Mouse (Mus musculus) megakaryocyte, embryonic 14.5 days (primary cell): Measurements from ENCODE around the gene Zscan2. TPM values are rescaled to one million over a fixed set of nuclear protein-coding genes. Genes with fewer than 3 reads are reported as not detected.

ENCODE experiments used
- H3K27me3 ChIP-seq: replicated peaks from 2 replicates; pipeline ENCODE3; 2012; ENCODE audit warnings: inconsistent platforms
- H3K36me3 ChIP-seq: replicated peaks from 2 replicates; pipeline ENCODE3; 2012; ENCODE audit warnings: low read length, inconsistent platforms, mixed read lengths
- H3K4me1 ChIP-seq: 2 replicates; pipeline ENCODE4 v1.6.1; 2012; ENCODE audit warnings: inconsistent platforms
- H3K4me3 ChIP-seq: replicated peaks from 2 replicates; pipeline ENCODE3; 2012; ENCODE audit warnings: moderate library complexity, mild to moderate bottlenecking, inconsistent platforms
- H3K9me3 ChIP-seq: 2 replicates; pipeline ENCODE4 v1.6.1; 2012; ENCODE audit warnings: inconsistent platforms
- FLI1 ChIP-seq: IDR thresholded peaks from 2 replicates; pipeline ENCODE4 v1.6.1; 2012; ENCODE audit warnings: low read length, inconsistent platforms, mixed read lengths
- GATA1 ChIP-seq: IDR thresholded peaks from 3 replicates; pipeline ENCODE4 v1.6.1; 2012; ENCODE audit warnings: mixed read lengths, low read length, inconsistent platforms, borderline replicate concordance
- polyA plus RNA-seq: library from polyadenylated mRNA; stranded (reverse); fragments of >175 nt; gene quantifications from 2 replicates; pipeline ENCODE4 v1.2.3, GENCODE M21; 2012; ENCODE audit warnings: low replicate concordance; ENCODE audit not compliant: insufficient read depth

The Zscan2 gene
- polyA plus RNA-seq, 1 experiment = 3.6 TPM

- Histone ChIP-seq H3K4me3 (no peak overlapping the region), H3K4me1 (peaks cover 27% of the 10 kb centered on the region), H3K9me3 (peaks cover 7% of the 10 kb centered on the region), H3K27me3 (peaks cover 3% of the 10 kb centered on the region), H3K36me3 (no peaks in the 10 kb centered on the region)
- TF ChIP-seq GATA1 (no peak), FLI1 (no peak)
These were observed 7.5 kb upstream of the Zscan2 start for GRCm38 (mm10) chr7:80853218-80853617.

- TF ChIP-seq GATA1 = no peak
- TF ChIP-seq FLI1 = no peak
These were observed 5.4 kb upstream of the Zscan2 start for GRCm38 (mm10) chr7:80855316-80855715.

GRCm38 (mm10) chr7:80857181-80857580 is 3.5 kb upstream of the Zscan2 start:
- Histone ChIP-seq H3K4me3 (no peak overlapping the region), H3K27me3 (no peaks in the 10 kb centered on the region), H3K36me3 (no peaks in the 10 kb centered on the region), H3K9me3 (peaks cover 7% of the 10 kb centered on the region), H3K4me1 (peaks cover 37% of the 10 kb centered on the region)
- no peak for TF ChIP-seq FLI1
- no peak for TF ChIP-seq GATA1

More at GRCm38 (mm10) chr7:80855316-80855715, 5.4 kb upstream of the Zscan2 start:
- Histone ChIP-seq H3K36me3 (no peaks in the 10 kb centered on the region), H3K4me3 (no peak overlapping the region), H3K27me3 (no peaks in the 10 kb centered on the region), H3K4me1 (peaks cover 24% of the 10 kb centered on the region), H3K9me3 (peaks cover 7% of the 10 kb centered on the region)

GRCm38 (mm10) chr7:80860227-80860626 is 493 bp upstream of the Zscan2 start:
- Histone ChIP-seq H3K36me3 (peaks cover 10% of the 10 kb centered on the region), H3K9me3 (no peaks in the 10 kb centered on the region), H3K27me3 (no peaks in the 10 kb centered on the region), H3K4me3 (peak overlapping the region; percentile 97), H3K4me1 (peaks cover 61% of the 10 kb centered on the region)
- TF ChIP-seq GATA1 (no peak), FLI1 (no peak)

- peaks cover 24% of the 10 kb centered on the region for H3K36me3 ChIP-seq
- H3K27me3 ChIP-seq = no peaks in the 10 kb centered on the region
- no peaks in the 10 kb centered on the region for H3K9me3 ChIP-seq
- TF ChIP-seq FLI1 (no peak), GATA1 (no peak)
- no peak overlapping the region for H3K4me3 ChIP-seq
- peaks cover 70% of the 10 kb centered on the region for H3K4me1 ChIP-seq
These were observed 1.8 kb downstream of the Zscan2 start for GRCm38 (mm10) chr7:80862475-80862874.

- no peak overlapping the region for H3K4me3 ChIP-seq
These were observed 2.8 kb downstream of the Zscan2 start for GRCm38 (mm10) chr7:80863520-80863919.

GRCm38 (mm10) chr7:80864151-80864550 is 3.4 kb downstream of the Zscan2 start:
- Histone ChIP-seq H3K36me3 (peaks cover 40% of the 10 kb centered on the region), H3K9me3 (no peaks in the 10 kb centered on the region), H3K27me3 (no peaks in the 10 kb centered on the region), H3K4me3 (no peak overlapping the region), H3K4me1 (peaks cover 74% of the 10 kb centered on the region)
- TF ChIP-seq FLI1 = no peak

More at GRCm38 (mm10) chr7:80863520-80863919, 2.8 kb downstream of the Zscan2 start:
- Histone ChIP-seq H3K4me1 (peaks cover 74% of the 10 kb centered on the region), H3K9me3 (no peaks in the 10 kb centered on the region), H3K27me3 (no peaks in the 10 kb centered on the region), H3K36me3 (peaks cover 34% of the 10 kb centered on the region)
- TF ChIP-seq FLI1 = no peak
- no peak for TF ChIP-seq GATA1

GRCm38 (mm10) chr7:80864831-80865230 is 4.1 kb downstream of the Zscan2 start:
- H3K4me3 ChIP-seq = peak overlapping the region; percentile 87

GRCm38 (mm10) chr7:80865521-80865920 is 4.8 kb downstream of the Zscan2 start:
- TF ChIP-seq FLI1 (no peak), GATA1 (no peak)
- Histone ChIP-seq H3K9me3 (no peaks in the 10 kb centered on the region), H3K27me3 (no peaks in the 10 kb centered on the region), H3K4me3 (peak overlapping the region; percentile 87), H3K36me3 (peaks cover 52% of the 10 kb centered on the region), H3K4me1 (peaks cover 73% of the 10 kb centered on the region)

More at GRCm38 (mm10) chr7:80864831-80865230, 4.1 kb downstream of the Zscan2 start:
- Histone ChIP-seq H3K36me3 (peaks cover 46% of the 10 kb centered on the region), H3K4me1 (peaks cover 75% of the 10 kb centered on the region), H3K27me3 (no peaks in the 10 kb centered on the region), H3K9me3 (no peaks in the 10 kb centered on the region)
- TF ChIP-seq GATA1 = no peak
- TF ChIP-seq FLI1 = 0 out of 2 replicates have a peak, but pooled peaks have one; percentile 30

GRCm38 (mm10) chr7:80866514-80867147 is 5.9 kb downstream of the Zscan2 start:
- H3K4me1 ChIP-seq = peaks cover 66% of the 10 kb centered on the region
- H3K27me3 ChIP-seq = no peaks in the 10 kb centered on the region
- no peak for TF ChIP-seq GATA1
- TF ChIP-seq FLI1 = no peak
- H3K36me3 ChIP-seq = peaks cover 58% of the 10 kb centered on the region
- H3K4me3 ChIP-seq = no peak overlapping the region
- no peaks in the 10 kb centered on the region for H3K9me3 ChIP-seq

GRCm38 (mm10) chr7:80868686-80869085 is 8.0 kb downstream of the Zscan2 start:
- Histone ChIP-seq H3K4me1 (peaks cover 53% of the 10 kb centered on the region), H3K4me3 (no peak overlapping the region), H3K27me3 (no peaks in the 10 kb centered on the region), H3K36me3 (peaks cover 66% of the 10 kb centered on the region), H3K9me3 (no peaks in the 10 kb centered on the region)
- TF ChIP-seq GATA1 (no peak), FLI1 (no peak)
